Mouse (Mus musculus) spleen, adult 2 months (tissue): Measurements from ENCODE around the gene Mepce. TPM values are rescaled to one million over a fixed set of nuclear protein-coding genes. Genes with fewer than 3 reads are reported as not detected.
A peak's percentile ranks its signal among the peaks of the same experiment; 100 is the strongest.
"Not testable (repeated sequence)": the region's sequence is repeated elsewhere in the genome, so short reads cannot be mapped to it uniquely, and the experiment has no call there.

Experiments used
- DNase-seq, 2 experiments: peaks; one replicate each; pipeline versions ENCODE4 v3.0.0 to v3.0.0-alpha.2; 2012 to 2021; ENCODE audit warnings: low spot score in 2 of 2, low read depth in 1 of 2
- H3K27ac ChIP-seq: fragments of 200-500 bp; 2 replicates; pipeline ENCODE4 v1.5.1; 2012; ENCODE audit warnings: low read length, inconsistent platforms; ENCODE audit not compliant: insufficient read depth
- H3K27me3 ChIP-seq: fragments of 200-500 bp; 2 replicates; pipeline ENCODE4 v1.6.1; 2012; ENCODE audit warnings: mild to moderate bottlenecking, moderate library complexity, low read length, inconsistent platforms; ENCODE audit not compliant: control insufficient read depth, insufficient read depth
- H3K36me3 ChIP-seq: fragments of 200-500 bp; 2 replicates; pipeline ENCODE4 v1.6.1; 2012; ENCODE audit warnings: mild to moderate bottlenecking, low read length, inconsistent platforms; ENCODE audit not compliant: control insufficient read depth, insufficient read depth
- H3K4me1 ChIP-seq: fragments of 200-500 bp; 2 replicates; pipeline ENCODE4 v1.6.1; 2011; ENCODE audit warnings: inconsistent platforms; ENCODE audit not compliant: control insufficient read depth, insufficient read depth, insufficient read length
- H3K4me3 ChIP-seq: fragments of 200-500 bp; 2 replicates; pipeline ENCODE4 v1.5.1; 2011; ENCODE audit warnings: mild to moderate bottlenecking, inconsistent platforms; ENCODE audit not compliant: insufficient read depth, insufficient read length; ENCODE audit errors: extremely low read depth
- CTCF ChIP-seq: fragments of 200-500 bp; IDR thresholded peaks from 2 replicates; pipeline ENCODE4 v1.5.1; 2011; ENCODE audit warnings: mild to moderate bottlenecking, inconsistent platforms; ENCODE audit not compliant: insufficient read depth, insufficient read length, insufficient replicate concordance; ENCODE audit errors: extremely low read depth
- POLR2A ChIP-seq: fragments of 200-500 bp; IDR thresholded peaks from 2 replicates; pipeline ENCODE4 v1.6.1; 2011; ENCODE audit warnings: low read depth, low read length, inconsistent platforms
- WGBS: fragments of 180-500 bp; shearing (Covaris S2); methylation state at CpG from one replicate; pipeline ENCODE4 v1.1.7; 2018; 5-methylcytosine and 5-hydroxymethylcytosine counted together
- polyA plus RNA-seq: library from polyadenylated mRNA; depleted of rRNA; stranded (reverse); fragments of >200 nt; gene quantifications from 2 replicates; pipeline ENCODE4 v1.2.3, GENCODE M21; 2012

Mepce gene
- polyA plus RNA-seq, 1 experiment = 36.9 TPM

- H3K36me3 ChIP-seq = peaks cover 31% of the 10 kb centered on the region
- TF ChIP-seq POLR2A (no peak), CTCF (no peak)
- WGBS = 94% methylated on average over 13 of the region's 13 CpGs
Measured at GRCm38 (mm10) chr5:137751221-137751887, 36.1 kb downstream of the Mepce start.

GRCm38 (mm10) chr5:137750212-137750611 is 37.2 kb downstream of the Mepce start:
- peaks cover 27% of the 10 kb centered on the region for H3K36me3 ChIP-seq
- 94% methylated on average over 8 of the region's 8 CpGs for WGBS
- not testable (repeated sequence) for H3K4me3 ChIP-seq, H3K27ac ChIP-seq, H3K27me3 ChIP-seq, DNase-seq
- H3K4me1 ChIP-seq = peaks cover 11% of the 10 kb centered on the region; the same call in 1 of the 2 replicates

More at GRCm38 (mm10) chr5:137751221-137751887, 36.1 kb downstream of the Mepce start:
- no peak overlapping the region for H3K4me3 ChIP-seq
- H3K27ac ChIP-seq = no peak overlapping the region
- peaks cover 11% of the 10 kb centered on the region; the same call in 1 of the 2 replicates for H3K4me1 ChIP-seq
- DNase-seq = no peak
- no peaks in the 10 kb centered on the region for H3K27me3 ChIP-seq

GRCm38 (mm10) chr5:137749196-137749836 is 38.1 kb downstream of the Mepce start:
- Histone ChIP-seq H3K27ac (peak overlapping the region; percentile 99), H3K4me3 (peak overlapping the region; percentile 37; the same call in 1 of the 2 replicates), H3K4me1 (peaks cover 11% of the 10 kb centered on the region; the same call in 1 of the 2 replicates), H3K36me3 (peaks cover 26% of the 10 kb centered on the region), H3K27me3 (no peaks in the 10 kb centered on the region)
- 6% methylated on average over 6 of the region's 6 CpGs for WGBS
- TF ChIP-seq CTCF (no peak), POLR2A (no peak)
- DNase-seq = peak in 1 of 2 experiments; percentile 40

DNA sequence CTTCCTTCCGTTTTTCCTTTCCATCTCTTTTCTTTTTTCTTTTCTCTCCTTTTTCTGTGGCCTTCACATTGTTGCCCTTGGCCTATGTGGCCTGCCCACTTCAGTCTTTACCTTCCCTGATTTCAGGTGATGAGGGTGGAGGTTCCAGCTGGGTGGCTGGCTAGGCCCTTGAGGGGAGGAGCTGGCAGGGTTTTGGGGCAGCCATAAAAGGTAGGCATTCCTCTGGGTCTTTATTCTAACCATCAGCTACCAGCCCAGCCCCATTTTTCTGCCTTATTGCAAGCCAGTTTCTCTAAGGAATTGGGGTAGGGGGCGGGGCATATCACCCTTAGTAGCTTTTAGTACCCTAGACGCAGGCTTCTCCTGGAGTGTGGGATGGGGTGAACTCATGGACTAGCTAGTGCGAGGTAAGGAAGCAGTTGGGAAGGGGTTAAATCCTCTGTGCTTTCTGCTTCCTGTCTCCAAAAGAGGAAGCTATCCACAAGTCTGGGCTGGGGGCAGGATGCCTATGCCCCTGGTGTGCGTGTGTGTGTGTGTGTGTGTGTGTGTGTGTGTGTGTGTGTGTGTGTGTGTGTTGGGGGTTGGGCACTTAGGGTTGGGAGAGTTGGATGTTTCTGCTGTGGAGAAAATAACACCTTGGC is 39.2 kb downstream of the Mepce start:
- WGBS = 7% methylated on average over 5 of the region's 5 CpGs
- peaks cover 18% of the 10 kb centered on the region for H3K36me3 ChIP-seq
- TF ChIP-seq POLR2A (no peak), CTCF (no peak)
- peak overlapping the region; percentile 44; the same call in 1 of the 2 replicates for H3K4me3 ChIP-seq
- no peaks in the 10 kb centered on the region for H3K27me3 ChIP-seq
- no peak for DNase-seq
- H3K27ac ChIP-seq = peak overlapping the region; percentile 99
- H3K4me1 ChIP-seq = peaks cover 11% of the 10 kb centered on the region; the same call in 1 of the 2 replicates

- peaks cover 12% of the 10 kb centered on the region for H3K36me3 ChIP-seq
- H3K4me1 ChIP-seq = peaks cover 11% of the 10 kb centered on the region; the same call in 1 of the 2 replicates
- no peak for TF ChIP-seq POLR2A
- peak overlapping the region; percentile 90 for H3K4me3 ChIP-seq
- peak in 1 of 2 experiments; percentile 62 for DNase-seq
- H3K27me3 ChIP-seq = no peaks in the 10 kb centered on the region
- peak overlapping the region; percentile 99 for H3K27ac ChIP-seq
- whole genome bisulfite sequencing = 2% methylated on average over 26 of the region's 26 CpGs
Measured at GRCm38 (mm10) chr5:137747326-137747961, 40.0 kb downstream of the Mepce start.

DNA sequence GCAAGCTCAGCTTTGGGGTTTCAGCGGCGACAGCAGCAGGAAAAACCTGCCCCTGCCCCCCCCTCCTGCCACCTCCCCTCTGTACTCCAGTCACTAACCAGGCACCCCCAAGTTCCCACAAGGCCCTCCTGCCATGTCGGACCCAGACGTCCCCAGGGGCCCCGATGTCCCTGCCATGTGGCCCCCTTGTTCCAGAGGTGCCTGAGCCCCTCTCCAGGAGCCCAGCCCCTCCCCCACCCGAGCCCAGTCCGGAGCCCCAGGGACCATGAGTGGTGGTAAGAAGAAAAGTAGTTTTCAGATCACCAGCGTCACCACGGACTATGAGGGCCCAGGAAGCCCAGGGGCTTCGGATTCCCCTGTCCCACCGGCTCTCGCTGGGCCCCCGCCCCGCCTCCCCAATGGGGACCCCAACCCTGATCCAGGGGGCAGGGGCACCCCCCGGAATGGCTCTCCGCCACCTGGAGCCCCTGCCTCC is 40.6 kb downstream of the Mepce start:
- under 1% methylated on average over 16 of the region's 16 CpGs for WGBS

More for the DNA sequence above, 40.6 kb downstream of the Mepce start:
- Histone ChIP-seq H3K36me3 (peaks cover 7% of the 10 kb centered on the region), H3K4me3 (peak overlapping the region; percentile 90), H3K27ac (peak overlapping the region; percentile 99), H3K27me3 (no peaks in the 10 kb centered on the region), H3K4me1 (peaks cover 12% of the 10 kb centered on the region; the same call in 1 of the 2 replicates)
- DNase-seq = peak in 1 of 2 experiments; percentile 30
- TF ChIP-seq CTCF (no peak), POLR2A (no peak)
